Mouse (Mus musculus): Measurements from ENCODE around the gene Rps3.

- TF ChIP-seq GATA1 (IDR thresholded peaks at IDR 0.05; ENCODE audit: borderline replicate concordance, low read length) (no peak), FLI1 (IDR thresholded peaks at IDR 0.05; ENCODE audit: low read length) (no peak)
Observed at GRCm38 (mm10) chr7:99432248-99432647, 51.3 kb downstream of the Rps3 start.

All from megakaryocyte, embryonic 14.5 days (primary cell).